Mouse (Mus musculus) heart, postnatal 25 days (tissue): Measurements from ENCODE around the gene Chmp5. TPM values are rescaled to one million over a fixed set of nuclear protein-coding genes. Genes with fewer than 3 reads are reported as not detected.

Experiments
- DNase-seq: peaks from one replicate; pipeline ENCODE4 v3.0.0; 2022; ENCODE audit warnings: low spot score
- intact Hi-C: fragments of 180-260 bp; cut with DNase I; formaldehyde crosslinking; loops from one replicate; pipeline ENCODE4 v1.15.1; 2025
- total RNA-seq, 2 experiments: library from RNA; stranded (reverse); gene quantifications; 2 replicates each; pipeline ENCODE4 v1.2.3; 2021

The Chmp5 gene
- total RNA-seq, 2 experiments from 2014 or later = 33.7 to 35.9 TPM

DNA sequence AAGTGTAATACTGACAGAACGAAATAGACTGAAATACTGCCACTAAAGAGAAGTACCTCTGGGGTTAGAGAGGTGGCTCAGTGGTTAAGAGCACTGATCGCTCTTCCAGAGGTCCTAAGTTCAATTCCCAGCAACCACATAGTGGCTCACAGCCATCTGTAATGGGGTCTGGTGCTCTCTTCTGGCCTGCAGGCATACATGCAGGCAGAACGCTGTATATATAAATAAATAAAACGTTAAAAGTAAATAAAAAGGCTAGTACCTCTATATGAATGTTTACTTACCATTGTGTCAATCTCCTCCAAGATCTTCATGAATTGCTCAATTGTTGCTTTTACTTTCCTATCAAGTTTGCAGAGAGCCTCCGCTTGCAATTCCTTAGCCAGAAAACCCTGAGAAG is 9.4 kb upstream of the Chmp5 start:
- DNase-seq = no peak
- intact Hi-C loops = no loop called here

DNA sequence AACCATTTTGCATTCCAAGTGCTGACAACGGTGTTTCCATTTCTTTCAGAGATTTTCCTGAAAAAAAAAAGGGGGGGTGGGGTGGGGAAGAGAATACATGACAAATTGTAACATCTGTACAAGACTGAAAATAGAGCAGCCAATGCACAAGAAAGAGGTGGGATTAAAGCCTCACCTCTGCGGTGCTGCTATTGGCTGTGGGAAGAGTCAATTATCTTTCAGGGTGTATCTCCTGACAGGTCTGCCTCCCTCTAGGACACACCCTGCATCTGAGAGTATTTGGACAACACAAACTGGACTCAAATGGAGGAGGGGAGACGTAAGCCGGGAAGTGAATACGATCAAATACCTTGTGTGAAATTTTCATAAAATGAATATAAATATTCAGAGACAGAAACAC is 4.6 kb upstream of the Chmp5 start:
- DNase-seq = no peak

DNA sequence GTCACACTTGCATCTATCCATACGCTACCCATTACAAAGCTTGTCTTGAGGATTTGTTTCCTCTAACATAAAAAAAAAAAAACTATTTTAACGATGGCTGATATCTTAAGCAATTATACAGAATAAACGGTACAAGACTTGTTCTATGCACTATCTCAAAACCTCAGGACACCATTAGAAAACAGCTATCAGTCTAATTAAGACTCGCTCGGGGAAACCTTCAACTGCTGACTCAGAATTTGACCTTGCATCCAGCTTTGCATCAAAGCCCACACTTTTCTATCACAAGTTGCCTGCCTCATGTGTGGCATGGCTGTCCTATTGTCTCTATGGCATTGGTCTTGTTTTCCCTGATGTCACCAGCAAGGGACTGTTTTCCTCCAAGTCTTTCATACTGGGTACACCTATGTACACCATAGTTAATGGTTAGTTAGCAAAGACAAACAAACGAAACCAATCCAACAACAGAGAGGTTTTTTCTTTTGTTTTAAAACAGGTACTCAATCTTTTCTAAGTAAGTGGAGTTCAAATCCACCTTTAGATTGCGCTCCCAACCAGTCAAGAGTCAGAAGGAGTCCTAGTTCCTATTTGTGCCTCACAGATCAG is 1.6 kb upstream of the Chmp5 start:
- intact Hi-C loops = loop anchor here (5.0 kb wide), 1 partner anchor 94 kb away; the partner anchor contains the start of gene B4galt1
- DNase-seq = no peak

More for the DNA sequence above, 4.6 kb upstream of the Chmp5 start:
- intact Hi-C loops = no loop called here

DNA sequence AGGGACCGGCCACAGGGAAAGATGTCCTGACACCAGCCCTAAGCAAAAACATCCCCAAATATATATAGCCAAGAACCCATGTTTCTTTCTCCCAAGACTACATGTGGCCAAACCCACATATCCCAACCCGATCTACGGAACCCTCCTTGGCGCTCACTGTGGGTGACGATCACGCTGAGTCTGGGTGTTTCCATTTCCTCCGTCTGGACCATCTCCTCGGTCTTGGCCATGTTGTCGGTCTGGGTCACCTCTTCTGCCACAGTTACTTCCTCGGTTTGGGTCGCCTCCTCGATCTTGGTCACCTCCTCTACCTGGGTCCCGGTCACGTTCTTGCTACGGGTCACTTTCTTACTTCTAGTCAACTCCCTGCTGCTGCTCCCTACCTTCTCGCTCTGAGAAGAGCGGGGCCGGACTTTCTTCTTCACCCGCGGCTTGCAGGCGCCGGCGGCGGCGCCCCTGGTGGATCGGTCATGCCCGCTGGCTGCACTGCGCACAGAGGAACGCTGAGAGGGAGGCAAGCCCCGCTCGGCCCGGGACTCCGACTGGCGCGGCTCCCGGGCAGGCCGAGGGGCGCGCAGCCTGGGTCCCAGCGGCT is 545 bp upstream of the Chmp5 start:
- intact Hi-C loops = loop anchor here (2.0 to 5.0 kb wide), 2 partner anchors 95 to 173 kb away; partner anchors contain the start of gene B4galt1
- no peak for DNase-seq

DNA sequence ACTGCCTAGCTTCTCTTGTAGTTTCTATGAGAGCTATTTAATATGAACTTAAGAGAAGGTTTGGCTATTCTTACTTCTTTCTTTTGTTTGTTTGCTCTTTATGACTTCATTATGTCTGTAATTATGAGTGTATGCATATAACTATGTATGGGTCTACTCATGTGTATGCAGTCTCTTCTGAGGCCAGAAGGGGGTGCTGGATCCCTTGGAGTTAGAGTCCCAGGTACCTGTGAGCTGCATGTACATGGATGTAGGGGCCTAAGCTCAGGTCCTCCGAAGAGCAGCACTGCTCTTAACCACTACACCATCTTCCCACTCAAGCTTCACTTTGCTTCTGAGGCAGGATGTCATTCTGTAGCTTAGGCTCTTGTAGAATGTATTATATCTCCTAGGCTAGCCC is 5.3 kb downstream of the Chmp5 start:
- intact Hi-C loops = no loop called here
- no peak for DNase-seq

DNA sequence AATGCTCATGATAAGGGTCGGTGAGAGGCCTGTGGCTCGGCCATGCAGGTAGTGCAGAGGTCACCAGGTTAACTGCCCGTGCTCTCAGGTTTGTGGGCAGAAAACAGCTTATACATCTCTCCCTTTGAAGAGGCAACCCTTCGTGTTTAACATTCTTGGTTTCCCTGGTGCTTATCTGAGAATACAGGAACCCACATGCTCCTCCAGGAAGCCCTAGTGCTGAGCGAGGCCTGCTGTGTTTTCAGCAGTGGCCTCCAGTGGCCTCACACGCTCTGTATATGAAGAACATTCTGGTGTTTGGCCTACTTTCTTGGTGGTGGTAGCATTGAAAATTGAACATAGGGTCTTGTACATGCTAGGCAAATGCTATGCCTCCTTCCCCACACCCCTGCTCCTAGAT is 7.7 kb downstream of the Chmp5 start:
- no peak for DNase-seq
- intact Hi-C loops = no loop called here

DNA sequence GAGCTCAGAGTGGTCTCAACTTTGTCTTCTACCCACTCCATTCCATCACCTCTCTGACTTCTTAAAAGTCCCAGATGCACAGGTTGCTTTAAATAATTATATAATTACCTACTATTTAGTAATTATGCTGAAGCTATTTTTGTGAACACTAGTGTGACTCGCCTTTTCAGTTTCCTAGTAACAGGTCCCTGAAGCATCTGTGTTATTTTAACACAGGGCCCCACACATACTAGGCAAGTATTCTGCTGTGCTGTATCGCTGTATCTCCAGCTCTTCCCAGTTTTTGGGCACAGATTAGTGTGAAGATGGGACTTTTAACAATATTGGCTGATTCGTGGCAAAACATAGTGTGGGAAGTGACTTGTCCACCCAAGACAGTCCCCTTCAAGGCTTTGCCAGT is 15.3 kb downstream of the Chmp5 start:
- no peak for DNase-seq
- intact Hi-C loops = no loop called here

DNA sequence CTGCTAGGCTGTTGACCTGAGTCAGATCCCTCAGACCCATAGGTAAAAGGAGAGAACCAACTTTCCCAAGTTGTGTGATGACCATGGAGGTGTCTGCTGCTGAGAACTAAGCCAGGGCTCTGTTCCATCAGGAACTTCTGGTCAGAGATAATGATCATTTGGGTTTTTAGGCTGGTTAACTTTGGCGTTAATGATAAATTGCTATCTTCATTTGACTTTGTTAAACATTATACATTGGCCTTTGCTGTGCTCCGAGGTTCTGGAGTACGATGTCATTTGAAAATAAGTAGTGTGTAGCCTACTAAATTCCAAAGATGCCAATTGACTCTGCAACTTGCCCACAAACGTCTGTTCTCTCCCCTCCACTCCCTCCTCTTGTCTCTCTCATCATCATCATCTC is 21.0 kb downstream of the Chmp5 start:
- no peak for DNase-seq
- intact Hi-C loops = loop anchor here (2.0 kb wide), 1 partner anchor 18 kb away; no protein-coding TSS in a partner anchor

DNA sequence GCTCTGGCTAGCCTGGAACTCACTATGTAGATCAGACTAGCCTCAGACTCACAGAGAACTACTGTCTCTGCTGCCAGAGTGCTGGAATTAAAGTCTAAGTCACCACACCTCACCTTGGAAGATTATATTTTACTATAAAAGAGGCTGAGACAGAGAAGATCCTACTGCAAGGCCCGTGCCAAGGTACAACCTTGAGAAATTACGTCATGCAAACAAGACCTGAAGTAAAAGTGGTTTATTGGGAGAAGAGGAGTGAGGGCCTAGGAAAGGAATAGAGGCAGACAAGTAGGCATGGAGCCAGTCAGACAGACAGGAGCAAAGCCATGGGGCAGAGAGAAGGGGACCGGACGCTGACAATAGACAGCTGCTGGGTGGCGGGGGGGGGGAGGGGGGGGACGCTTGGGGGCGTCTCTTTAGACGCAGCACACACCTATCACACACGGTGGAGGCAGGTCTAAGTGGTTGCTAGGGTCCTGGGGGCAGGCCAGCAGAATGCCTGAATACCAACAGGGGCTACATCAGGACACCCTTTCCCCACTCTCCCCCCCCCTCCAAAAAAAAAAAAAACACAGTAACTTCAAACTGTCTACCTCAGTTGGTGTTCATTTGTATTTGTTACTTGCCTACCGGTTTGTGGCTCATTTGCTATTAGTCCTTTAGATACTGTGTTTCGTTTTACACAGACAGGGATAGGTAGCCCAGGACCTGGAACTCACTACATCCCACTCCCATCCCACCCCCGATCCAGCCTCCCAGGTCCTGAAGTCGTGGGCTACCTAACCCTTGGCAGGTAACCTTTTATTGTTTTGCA is 21.8 kb downstream of the Chmp5 start:
- intact Hi-C loops = loop anchor here (2.0 kb wide), 1 partner anchor 19 kb away; no protein-coding TSS in a partner anchor
- DNase-seq = no peak

DNA sequence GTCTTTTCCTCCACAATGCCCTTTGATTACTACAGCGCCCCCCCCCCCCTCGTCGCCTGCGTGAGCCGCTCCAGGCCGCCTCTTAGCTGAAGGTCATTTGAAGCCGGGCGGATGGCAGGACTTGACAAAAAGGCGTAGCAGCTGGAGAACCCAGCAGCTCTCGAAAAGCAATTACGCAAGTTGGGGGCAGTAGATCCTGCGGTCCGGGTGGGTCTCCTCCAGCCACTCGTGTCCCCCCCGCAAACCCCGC is 22.3 kb downstream of the Chmp5 start:
- intact Hi-C loops = no loop called here
- no peak for DNase-seq

DNA sequence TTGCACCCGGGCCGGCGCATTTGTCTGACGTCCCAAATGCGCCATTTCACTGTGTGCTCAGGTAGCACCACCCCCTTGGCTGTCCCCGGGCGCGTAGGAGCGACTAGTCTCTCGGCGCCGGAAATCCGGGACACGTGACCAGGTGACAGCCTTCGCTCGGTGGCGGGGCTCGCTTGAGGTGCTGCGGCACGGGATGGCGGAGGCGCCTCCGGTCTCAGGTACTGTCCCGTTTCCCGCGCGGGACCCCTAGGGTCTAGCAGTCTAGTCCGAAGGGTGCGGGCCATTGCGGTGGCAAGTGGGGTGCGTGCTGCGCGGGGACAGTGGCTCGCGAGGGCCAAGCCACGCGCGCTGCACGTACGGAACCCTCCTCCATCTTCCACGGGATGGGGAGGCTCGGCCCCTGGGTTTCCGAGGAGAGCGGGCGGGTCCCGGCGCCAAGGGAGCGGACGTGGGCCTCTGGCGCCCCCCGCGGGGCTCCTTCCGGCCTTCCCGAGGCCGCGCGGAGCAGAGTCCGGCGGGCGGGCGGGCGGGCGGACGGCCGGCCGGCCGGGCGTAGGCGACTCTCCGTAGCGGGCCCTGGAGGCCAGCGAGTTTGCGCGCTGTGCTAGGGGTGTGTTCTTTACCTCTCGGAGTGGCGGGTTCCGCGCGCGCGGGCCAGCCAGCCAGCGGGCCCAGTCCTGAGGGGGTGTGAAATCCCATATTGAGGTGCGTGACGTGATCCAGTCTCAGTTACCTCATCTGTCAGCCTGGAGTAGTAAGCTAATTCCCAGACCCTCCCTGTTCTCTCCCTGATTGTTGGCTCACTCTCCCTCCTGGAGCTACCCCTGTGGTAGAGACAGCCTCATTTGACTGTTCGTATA is 22.9 kb downstream of the Chmp5 start, which contains the start of gene Nfx1:
Gene Nfx1 (plus strand): TSS at position 65 of the 860 bp plus-strand sequence.
- DNase-seq = peak; percentile 90
- intact Hi-C loops = no loop called here

DNA sequence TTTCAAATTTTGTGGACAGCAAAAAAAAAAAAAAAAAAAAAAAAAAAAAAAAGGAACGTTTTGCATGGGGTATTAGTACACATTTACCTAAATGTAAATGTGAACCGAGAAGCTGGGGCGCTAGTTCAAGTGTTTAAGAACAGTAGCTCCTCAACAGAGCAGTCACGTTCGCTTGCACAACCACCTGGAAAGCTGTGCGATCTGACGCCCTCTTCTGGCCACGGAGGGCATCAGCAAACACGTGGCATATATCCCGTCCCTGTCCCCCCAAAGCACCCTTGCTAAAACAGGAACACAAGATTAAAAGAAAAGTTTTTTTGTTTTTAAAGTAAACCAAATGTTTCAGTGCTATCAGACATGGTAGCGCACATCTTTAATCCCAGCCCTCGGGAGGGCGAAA is 23.5 kb downstream of the Chmp5 start:
- DNase-seq = no peak
- intact Hi-C loops = no loop called here

DNA sequence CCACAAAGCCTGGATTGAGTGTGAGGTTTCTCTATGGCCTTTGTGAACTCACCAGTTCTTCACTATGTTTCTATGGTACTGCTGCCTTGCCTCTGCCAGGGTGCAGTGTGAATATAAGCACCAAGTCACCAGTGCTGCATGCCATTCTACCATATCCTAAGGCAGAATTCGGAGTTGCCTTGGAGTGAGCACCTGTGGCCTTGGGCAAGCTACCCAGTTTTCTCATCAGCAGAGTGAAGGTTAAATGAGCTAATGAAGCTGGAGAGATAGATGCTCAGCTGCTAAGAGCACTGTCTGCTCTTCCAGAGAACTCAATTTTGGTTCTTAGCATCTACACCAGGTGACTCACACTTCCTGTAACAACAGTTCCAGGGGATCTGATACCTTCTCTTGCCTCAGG is 25.8 kb downstream of the Chmp5 start:
- intact Hi-C loops = no loop called here
- no peak for DNase-seq

DNA sequence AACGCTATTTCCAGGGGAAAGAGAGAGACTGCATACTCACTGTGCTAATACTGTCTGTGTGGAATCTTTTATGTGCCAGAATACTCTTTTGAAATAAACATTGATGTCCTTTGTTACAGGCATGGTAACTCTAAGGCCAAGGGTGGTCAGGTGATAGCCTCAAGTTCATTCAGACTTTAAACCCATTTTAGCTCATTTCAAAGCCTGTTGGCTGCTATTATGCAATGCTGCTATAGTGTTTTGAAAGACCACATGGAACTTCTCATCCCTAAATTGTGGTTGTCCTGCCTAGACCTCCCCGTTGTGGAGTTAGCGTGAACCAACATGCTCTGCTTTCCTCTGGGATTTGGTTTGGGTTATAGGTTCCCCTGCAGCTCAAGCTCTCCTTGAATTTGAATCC is 27.5 kb downstream of the Chmp5 start:
- intact Hi-C loops = no loop called here
- DNase-seq = no peak

DNA sequence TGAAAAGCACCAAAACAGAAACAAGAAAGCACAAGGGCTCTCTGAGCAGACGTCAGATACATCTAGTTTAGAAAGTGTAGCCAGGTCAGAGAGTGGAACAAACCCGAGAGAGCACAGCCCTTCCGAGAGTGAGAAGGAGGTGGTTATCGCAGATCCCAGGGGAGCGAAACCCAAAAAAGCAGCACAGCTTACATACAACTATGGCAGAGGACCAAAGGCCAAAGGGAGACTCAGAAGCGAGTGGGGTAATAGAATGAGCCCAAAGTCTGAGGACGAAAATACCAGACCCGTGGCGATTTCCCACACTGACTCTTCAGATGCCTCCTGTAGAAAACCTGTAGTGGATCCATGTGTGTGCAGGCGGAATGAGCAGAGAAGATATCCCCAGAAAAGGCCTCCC is 28.4 kb downstream of the Chmp5 start:
- no peak for DNase-seq
- intact Hi-C loops = no loop called here

DNA sequence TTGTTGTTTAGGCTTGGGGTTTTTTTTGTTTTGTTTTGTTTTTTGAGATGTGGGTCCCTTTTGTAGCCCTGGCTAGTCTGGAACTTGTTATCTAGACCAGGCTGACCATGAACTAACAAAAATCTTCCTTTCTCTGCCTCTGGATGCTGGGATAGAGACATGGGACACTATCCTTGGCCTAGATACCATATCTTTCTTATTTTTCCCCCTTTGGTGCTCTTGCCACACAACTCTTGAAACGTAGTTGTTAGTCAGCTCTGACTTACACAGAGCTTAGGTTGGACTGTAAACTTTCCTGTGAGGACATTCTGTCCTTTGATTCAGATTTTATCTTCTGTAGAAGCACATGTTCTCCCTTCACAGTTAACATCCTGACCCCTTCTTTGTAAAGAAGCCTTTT is 31.2 kb downstream of the Chmp5 start:
- no peak for DNase-seq
- intact Hi-C loops = no loop called here

DNA sequence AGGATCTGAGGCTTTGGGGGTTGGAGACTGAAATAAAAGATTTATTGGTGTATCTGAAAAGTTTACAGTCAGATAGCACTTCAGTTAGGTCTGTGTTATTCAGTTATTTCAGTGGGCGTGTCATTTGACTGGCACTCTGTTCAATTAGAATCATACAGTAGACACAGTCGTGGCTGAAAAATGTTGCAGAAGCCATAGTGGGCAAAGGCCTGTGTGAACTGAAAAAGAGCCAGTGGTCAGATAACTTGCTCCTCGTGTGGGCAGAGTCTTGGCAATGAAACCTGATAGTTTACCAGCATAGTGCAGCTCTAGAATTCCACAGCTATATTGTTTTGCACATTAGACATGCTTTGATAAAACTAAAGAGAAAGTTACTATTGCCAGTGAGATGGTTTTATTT is 34.3 kb downstream of the Chmp5 start:
- intact Hi-C loops = no loop called here
- DNase-seq = no peak

DNA sequence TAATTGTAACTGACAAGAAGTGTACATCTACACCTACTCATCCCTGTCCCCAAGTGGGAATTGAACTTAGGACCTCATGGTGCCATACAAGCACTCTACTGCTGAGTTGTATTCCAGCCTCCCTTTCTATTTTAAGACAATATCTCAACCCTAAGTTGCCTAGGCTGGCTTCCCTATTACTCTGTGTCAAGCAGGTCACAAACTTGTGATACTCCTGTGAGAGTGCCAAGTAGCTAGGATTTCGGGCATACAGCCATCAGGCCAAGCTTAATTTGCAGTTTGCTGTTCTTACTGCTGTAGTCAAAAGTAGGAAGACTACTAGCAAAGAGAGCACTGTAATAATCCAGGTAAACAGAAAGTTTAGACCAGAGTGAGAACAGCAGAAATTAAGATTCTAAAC is 35.5 kb downstream of the Chmp5 start:
- peak; percentile 6 for DNase-seq
- intact Hi-C loops = no loop called here

DNA sequence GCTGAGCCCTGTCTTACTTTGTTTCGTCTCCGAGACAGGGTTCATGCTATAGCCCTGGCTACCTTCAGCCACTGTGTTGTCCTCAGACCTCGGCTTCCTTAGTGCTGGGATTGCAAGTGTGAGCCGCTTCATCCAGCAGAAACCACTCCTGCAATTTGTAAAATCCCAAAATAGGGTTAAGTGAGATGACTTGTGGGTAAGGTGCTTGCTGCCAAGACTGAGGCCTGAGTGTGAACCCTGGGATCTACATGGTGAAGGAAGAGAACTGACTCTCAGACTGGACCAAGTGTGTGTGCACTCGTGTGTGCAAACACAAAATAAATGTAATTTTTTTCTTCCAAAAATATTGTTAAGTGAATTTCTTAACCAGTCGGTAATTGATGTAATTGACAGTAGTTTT is 41.4 kb downstream of the Chmp5 start:
- intact Hi-C loops = no loop called here
- no peak for DNase-seq

DNA sequence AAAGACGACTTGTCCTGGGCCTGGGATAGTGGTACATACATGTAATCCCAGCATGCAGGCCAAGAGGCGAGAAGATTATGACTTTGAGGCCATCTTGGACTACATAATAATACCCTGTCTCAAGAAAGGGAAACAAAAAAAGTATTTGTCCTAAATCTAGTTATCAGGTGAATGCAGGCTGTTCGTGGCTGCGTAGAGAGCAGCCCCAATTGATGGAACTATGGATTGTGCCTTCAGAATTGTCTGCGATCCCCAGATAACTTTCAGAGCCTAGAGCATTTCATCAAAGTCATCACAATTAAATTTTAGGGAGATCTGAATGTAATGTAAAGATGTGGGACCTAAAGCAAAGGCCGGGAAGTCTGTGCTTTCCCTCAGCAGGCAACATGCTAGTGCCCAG is 48.1 kb downstream of the Chmp5 start:
- no peak for DNase-seq
- intact Hi-C loops = no loop called here
